ENCODE assay signal across 24 mouse cellular contexts in genomic region chr8:70795370-70795769, GRCm38 (mm10). TPM values are rescaled to one million over a fixed set of nuclear protein-coding genes. Genes with fewer than 3 reads are reported as not detected.
DNase-seq lines count a peak whose midpoint lies in the region; ATAC-seq and TF ChIP-seq lines count a peak whose summit lies in the region.
"Had no signal": no experiment of that assay in that cellular context is flagged by ENCODE, and none has a peak within 500 bp of the region (broad histone marks: within the 10 kb centered on the region; RNA-seq: fewer than 3 reads in every experiment).

No protein-coding gene starts in this region.

- peaks cover 4% of the 10 kb centered on the region; the same call in 1 of the 2 replicates for H3K79me2 ChIP-seq in CH12.LX (replicated peaks; ENCODE audit: control insufficient read depth, extremely low read depth, insufficient read depth, poor library complexity, severe bottlenecking)

- H3K36me3 ChIP-seq in forebrain, postnatal 0 days (ENCODE audit: insufficient read depth) = no peaks in the 10 kb centered on the region
- no peaks in the 10 kb centered on the region for H3K36me3 ChIP-seq in forebrain, embryonic 10.5 days (replicated peaks)
- peaks cover 0 to 6% of the 10 kb centered on the region in 2 experiments for H3K36me3 ChIP-seq in CH12.LX (replicated peaks in 1 of 2; ENCODE audit: control insufficient read depth in 1 of 2, insufficient read depth in 1 of 2, low read length in 1 of 2)
- H3K36me3 ChIP-seq: limb, embryonic 10.5 days; midbrain, embryonic 12.5 days; neural tube, embryonic 12.5 days had no signal

- TF ChIP-seq RAD21 in CH12.LX (IDR thresholded peaks at IDR 0.05; ENCODE audit: low read depth, low read length) = peak; percentile 27

- ATAC-seq in forebrain, postnatal 0 days = no peak
- ATAC-seq: forebrain, embryonic 16.5 days had no signal

- intact Hi-C loops in left cerebral cortex, adult 2 months (cut with DNase I) = no loop called here
- intact Hi-C loops in left cerebral cortex, postnatal 14 days (cut with DNase I) = no loop called here

- H3K27ac ChIP-seq in forebrain, postnatal 0 days (ENCODE audit: low read depth, low read length) = no peak overlapping the region
- H3K27ac ChIP-seq in forebrain, embryonic 10.5 days = no peak overlapping the region
- 0 out of 2 replicates have a peak overlapping the region, but pooled peaks have one; percentile 11 for H3K27ac ChIP-seq in left cerebral cortex, adult 2 months
- H3K27ac ChIP-seq in CH12.LX (ENCODE audit: insufficient read depth, low read depth) = no peak overlapping the region
- H3K27ac ChIP-seq: limb, embryonic 10.5 days; midbrain, embryonic 12.5 days; neural tube, embryonic 12.5 days had no signal

- no peak overlapping the region for H3K4me2 ChIP-seq in forebrain, postnatal 0 days (ENCODE audit: low read depth)
- H3K4me2 ChIP-seq in CH12.LX (ENCODE audit: insufficient read depth, low read depth, poor library complexity, severe bottlenecking) = no peak overlapping the region
- H3K4me2 ChIP-seq: heart, embryonic 11.5 days; lung, embryonic 14.5 days had no signal

- no peaks in the 10 kb centered on the region; the same call in none of the 2 replicates for H3K27me3 ChIP-seq in forebrain, postnatal 0 days (ENCODE audit: insufficient read depth, low read length)
- peaks cover 71% of the 10 kb centered on the region for H3K27me3 ChIP-seq in forebrain, embryonic 10.5 days (ENCODE audit: poor library complexity, severe bottlenecking)
- peaks cover 39% of the 10 kb centered on the region for H3K27me3 ChIP-seq in CH12.LX (replicated peaks)

- 89% methylated on average over 2 of the region's 2 CpGs for WGBS in forebrain, postnatal 0 days
- 85% methylated on average over 2 of the region's 2 CpGs for WGBS in forebrain, embryonic 10.5 days

- peaks cover 28% of the 10 kb centered on the region for H3K4me1 ChIP-seq in forebrain, postnatal 0 days (ENCODE audit: insufficient read depth)
- H3K4me1 ChIP-seq in forebrain, embryonic 10.5 days = peaks cover 77% of the 10 kb centered on the region
- H3K4me1 ChIP-seq in CH12.LX (ENCODE audit: control insufficient read depth in 1 of 2, insufficient read depth in 2 of 2) = peaks cover 20 to 38% of the 10 kb centered on the region in 2 experiments

- no peaks in the 10 kb centered on the region for H3K9me3 ChIP-seq in forebrain, postnatal 0 days (ENCODE audit: low read length)
- H3K9me3 ChIP-seq in forebrain, embryonic 10.5 days = no peaks in the 10 kb centered on the region
- no peaks in the 10 kb centered on the region for H3K9me3 ChIP-seq in CH12.LX (replicated peaks; ENCODE audit: low read length)
- H3K9me3 ChIP-seq: limb, embryonic 10.5 days; midbrain, embryonic 12.5 days; neural tube, embryonic 12.5 days had no signal

- DNase-seq in forebrain, postnatal 0 days = no peak
- no peak for DNase-seq in forebrain, embryonic 10.5 days (ENCODE audit: extremely low spot score, low spot score)
- DNase-seq in left cerebral cortex, adult 2 months (ENCODE audit: extremely low spot score in 1 of 2, low spot score in 2 of 2) = no peak
- no peak for DNase-seq in left cerebral cortex, postnatal 14 days (ENCODE audit: low spot score in 2 of 2)
- DNase-seq in CH12.LX (ENCODE audit: extremely low read depth) = no peak
- DNase-seq in induced T-regulatory cell, adult 2 months (ENCODE audit: low read depth) = peak; percentile 27
- no peak for DNase-seq in adrenal gland, adult 18-20 months (ENCODE audit: low spot score in 2 of 2)
- DNase-seq in lung, postnatal 36 days = no peak
- DNase-seq: B cell, adult 2 months; cerebellum, adult 18-20 months; gastrocnemius, postnatal 10 days; heart, postnatal 4 days; kidney, adult 11 months; kidney, postnatal 36 days; layer of hippocampus, postnatal 36 days; lung, embryonic 14.5 days; right cerebral cortex, postnatal 4 days; thymus, adult 18-20 months had no signal

- TF ChIP-seq CTCF in forebrain, postnatal 0 days (IDR thresholded peaks at IDR 0.05; ENCODE audit: low read depth) = peak; percentile 39
- TF ChIP-seq CTCF in left cerebral cortex, adult 2 months (IDR thresholded peaks at IDR 0.05) = peak; percentile 36
- TF ChIP-seq CTCF in CH12.LX (conservative IDR thresholded peaks at IDR 0.05 in 1 of 2, IDR thresholded peaks at IDR 0.05 in 1 of 2; ENCODE audit: low read depth in 2 of 2, low read length in 2 of 2) = peak in 1 of 2 experiments; percentile 43; a peak in 2 of 4 replicates

- no peak for TF ChIP-seq EP300 in CH12.LX (IDR thresholded peaks at IDR 0.05; ENCODE audit: low read length)

- H3K9ac ChIP-seq in forebrain, postnatal 0 days = no peak overlapping the region
- no peak overlapping the region for H3K9ac ChIP-seq in CH12.LX (ENCODE audit: insufficient read depth, low read depth)
- H3K9ac ChIP-seq: lung, embryonic 14.5 days; midbrain, embryonic 12.5 days; neural tube, embryonic 12.5 days had no signal

- no peak overlapping the region for H3K4me3 ChIP-seq in forebrain, postnatal 0 days (ENCODE audit: low read depth, low read length)
- no peak overlapping the region for H3K4me3 ChIP-seq in forebrain, embryonic 10.5 days
- no peak overlapping the region for H3K4me3 ChIP-seq in left cerebral cortex, adult 2 months
- no peak overlapping the region for H3K4me3 ChIP-seq in CH12.LX (replicated peaks in 1 of 3; ENCODE audit: low read depth in 2 of 3, low read length in 2 of 3, poor library complexity in 1 of 3)
- H3K4me3 ChIP-seq: erythroblast, embryonic 14.5 days; midbrain, embryonic 12.5 days; neural tube, embryonic 12.5 days had no signal

- dilution Hi-C loops in CH12.LX (cut with MboI; ENCODE audit: extremely low pct_ligation_motif_present, extremely low pct_unique_long_range_greater_than_20kb, low sequenced_read_pairs) = no loop called here

- in situ Hi-C loops in CH12.LX (cut with MboI; ENCODE audit: low pct_ligation_motif_present, low pct_unique_long_range_greater_than_20kb, low sequenced_read_pairs) = no loop called here

- no peak for TF ChIP-seq POLR2A in CH12.LX (IDR thresholded peaks at IDR 0.05; ENCODE audit: low read depth, low read length)

TF ChIP-seq in CH12.LX, 34 proteins besides CTCF, POLR2A, EP300 and RAD21 (continues in another document):
- TF ChIP-seq MXI1 (IDR thresholded peaks at IDR 0.05; ENCODE audit: low read depth, low read length) = no peak
- TF ChIP-seq ZKSCAN1 (IDR thresholded peaks at IDR 0.05; ENCODE audit: borderline replicate concordance, low read depth, low read length) = no peak
- peak; percentile 47 for TF ChIP-seq SMC3 (IDR thresholded peaks at IDR 0.05; ENCODE audit: low read depth, low read length)

RNA-seq across cellular contexts. Expression of gene Mast3, which starts 9.5 kb away (rescaled TPM):
- total RNA-seq in forebrain, postnatal 0 days (2014; rRNA removed) = 26.2 and 60.0 TPM in 2 replicates
- polyA plus RNA-seq in forebrain, postnatal 0 days (2015; fragmentation: Nextera tagmentation; extraction: Ambion mirVana) = 20.3 and 25.2 TPM in 2 replicates
- polyA plus RNA-seq in forebrain, embryonic 10.5 days (2016; fragmentation: Nextera tagmentation; extraction: Ambion mirVana) = 12.0 and 14.9 TPM in 2 replicates
- total RNA-seq in left cerebral cortex, adult 2 months (2021) = 100 to 1,000 TPM; 369 to 386 TPM
- total RNA-seq in left cerebral cortex, postnatal 14 days (2021) = 100 to 1,000 TPM; 176 to 185 TPM
- 11.3 and 11.6 TPM in 2 replicates for total RNA-seq in CH12.LX (2012; rRNA removed)
- 3.3 and 7.0 TPM in 2 replicates for total RNA-seq in CH12.LX (2014; rRNA removed)
- polyA plus RNA-seq in CH12.LX (2012; ENCODE audit: insufficient read length, low read depth) = 22.2 and 23.4 TPM in 2 replicates
- 10 to 100 TPM; 15.6 to 16.7 TPM for total RNA-seq in adrenal gland, adult 18-20 months (2021)

RNA-seq across cellular contexts. Expression of gene Il12rb1, which starts 12.9 kb away (rescaled TPM):
- 0.05 TPM in 1 of 2 replicates, not detected in the other for total RNA-seq in forebrain, postnatal 0 days (2014; rRNA removed)
- not detected in 2 replicates for polyA plus RNA-seq in forebrain, postnatal 0 days (2015; fragmentation: Nextera tagmentation; extraction: Ambion mirVana)
- 0.12 TPM in 1 of 2 replicates, not detected in the other for polyA plus RNA-seq in forebrain, embryonic 10.5 days (2016; fragmentation: Nextera tagmentation; extraction: Ambion mirVana)
- total RNA-seq in left cerebral cortex, adult 2 months (2021) = under 1 TPM; 0.77 to 0.82 TPM
- total RNA-seq in left cerebral cortex, postnatal 14 days (2021) = 1 to 10 TPM; 1.2 TPM
- 17.3 and 23.2 TPM in 2 replicates for total RNA-seq in CH12.LX (2012; rRNA removed)
- total RNA-seq in CH12.LX (2014; rRNA removed) = 4.5 and 5.6 TPM in 2 replicates
- polyA plus RNA-seq in CH12.LX (2012; ENCODE audit: insufficient read length, low read depth) = 11.4 and 12.5 TPM in 2 replicates
- under 1 TPM; 0.66 to 0.77 TPM for total RNA-seq in adrenal gland, adult 18-20 months (2021)
- polyA plus RNA-seq: heart, embryonic 11.5 days; limb, embryonic 10.5 days; neural tube, embryonic 12.5 days had no signal

RNA-seq across cellular contexts. Expression of gene Pik3r2, which starts 18.9 kb away (rescaled TPM):
- 160 and 170 TPM in 2 replicates for total RNA-seq in forebrain, postnatal 0 days (2014; rRNA removed)
- 147 and 153 TPM in 2 replicates for polyA plus RNA-seq in forebrain, postnatal 0 days (2015; fragmentation: Nextera tagmentation; extraction: Ambion mirVana)
- polyA plus RNA-seq in forebrain, embryonic 10.5 days (2016; fragmentation: Nextera tagmentation; extraction: Ambion mirVana) = 67.1 and 69.2 TPM in 2 replicates
- 100 to 1,000 TPM; 159 to 160 TPM for total RNA-seq in left cerebral cortex, adult 2 months (2021)
- total RNA-seq in left cerebral cortex, postnatal 14 days (2021) = 100 to 1,000 TPM; 162 to 174 TPM
- total RNA-seq in CH12.LX (2012; rRNA removed) = 37.4 and 45.9 TPM in 2 replicates
- 12.4 and 13.8 TPM in 2 replicates for total RNA-seq in CH12.LX (2014; rRNA removed)
- 16.3 and 25.8 TPM in 2 replicates for polyA plus RNA-seq in CH12.LX (2012; ENCODE audit: insufficient read length, low read depth)
- total RNA-seq in adrenal gland, adult 18-20 months (2021) = 10 to 100 TPM; 30.5 to 36.5 TPM

RNA-seq across cellular contexts. Expression of gene Mpv17l2, which starts 34.6 kb away (rescaled TPM):
- 33.7 and 39.9 TPM in 2 replicates for total RNA-seq in forebrain, postnatal 0 days (2014; rRNA removed)
- polyA plus RNA-seq in forebrain, postnatal 0 days (2015; fragmentation: Nextera tagmentation; extraction: Ambion mirVana) = 60.4 and 61.9 TPM in 2 replicates
- polyA plus RNA-seq in forebrain, embryonic 10.5 days (2016; fragmentation: Nextera tagmentation; extraction: Ambion mirVana) = 30.8 and 34.3 TPM in 2 replicates
- 10 to 100 TPM; 33.3 to 35.7 TPM for total RNA-seq in left cerebral cortex, adult 2 months (2021)
- 10 to 100 TPM; 36.3 to 36.5 TPM for total RNA-seq in left cerebral cortex, postnatal 14 days (2021)
- 25.3 and 28.5 TPM in 2 replicates for total RNA-seq in CH12.LX (2012; rRNA removed)
- 22.8 and 27.1 TPM in 2 replicates for total RNA-seq in CH12.LX (2014; rRNA removed)
- 31.9 and 36.1 TPM in 2 replicates for polyA plus RNA-seq in CH12.LX (2012; ENCODE audit: insufficient read length, low read depth)
- total RNA-seq in adrenal gland, adult 18-20 months (2021) = 100 to 1,000 TPM in 1 of 2 experiments, 10 to 100 TPM in 1; 94.9 to 120 TPM

RNA-seq across cellular contexts. Expression of gene Rab3a, which starts 40.9 kb away (rescaled TPM):
- total RNA-seq in forebrain, postnatal 0 days (2014; rRNA removed) = 450 and 499 TPM in 2 replicates
- 632 and 673 TPM in 2 replicates for polyA plus RNA-seq in forebrain, postnatal 0 days (2015; fragmentation: Nextera tagmentation; extraction: Ambion mirVana)
- 10.5 and 12.2 TPM in 2 replicates for polyA plus RNA-seq in forebrain, embryonic 10.5 days (2016; fragmentation: Nextera tagmentation; extraction: Ambion mirVana)
- 100 to 1,000 TPM; 808 to 835 TPM for total RNA-seq in left cerebral cortex, adult 2 months (2021)
- 100 to 1,000 TPM; 926 to 947 TPM for total RNA-seq in left cerebral cortex, postnatal 14 days (2021)
- total RNA-seq in CH12.LX (2012; rRNA removed) (1.8 and 1.9 TPM in 2 replicates), CH12.LX (2014; rRNA removed) (0.32 and 0.87 TPM in 2 replicates)
- polyA plus RNA-seq in CH12.LX (2012; ENCODE audit: insufficient read length, low read depth) = 0.65 and 0.99 TPM in 2 replicates
- total RNA-seq in adrenal gland, adult 18-20 months (2021) = 10 to 100 TPM; 52.4 to 60.4 TPM
